Mouse (Mus musculus): ENCODE measurements around the gene Gm37240. TPM values are rescaled to one million over a fixed set of nuclear protein-coding genes. Genes with fewer than 3 reads are reported as not detected.

The Gm37240 gene
- total RNA-seq, 1 experiment, result 1.2 TPM

- H3K4me3 ChIP-seq (ENCODE audit: insufficient read depth in 1 of 2, low read depth in 1 of 2, low read length in 2 of 2, poor library complexity in 1 of 2, severe bottlenecking in 1 of 2), result no peak overlapping the region
- H3K4me1 ChIP-seq (ENCODE audit: control insufficient read depth in 2 of 2, insufficient read depth in 2 of 2, low read length in 2 of 2, poor library complexity in 1 of 2), result peaks cover 0 to 4% of the 10 kb centered on the region in 2 experiments; a peak in 1 of 4 replicates
- no peak overlapping the region for H3K27ac ChIP-seq (ENCODE audit: insufficient read depth, low read depth, low read length, poor library complexity, severe bottlenecking)
- DNase-seq (ENCODE audit: low read depth, low spot score), result no peak
- H3K9me3 ChIP-seq (ENCODE audit: control insufficient read depth, insufficient read depth, low read depth, low read length), result no peaks in the 10 kb centered on the region
- H3K9ac ChIP-seq (ENCODE audit: insufficient read depth, low read depth, low read length, poor library complexity, severe bottlenecking), result no peak overlapping the region
- no peak for TF ChIP-seq MAFK (IDR thresholded peaks at IDR 0.05; ENCODE audit: insufficient read depth, low read depth, low read length)
- no peak for TF ChIP-seq CHD2 (IDR thresholded peaks at IDR 0.05; ENCODE audit: low read depth, low read length)
- no peak for TF ChIP-seq ZC3H11A (IDR thresholded peaks at IDR 0.05; ENCODE audit: borderline replicate concordance, low read depth, low read length)
- TF ChIP-seq ZNF384 (IDR thresholded peaks at IDR 0.05; ENCODE audit: low read depth, low read length), result no peak
- no peak for TF ChIP-seq HCFC1 (IDR thresholded peaks at IDR 0.05; ENCODE audit: borderline replicate concordance, insufficient read depth, low read length)
- no peaks in the 10 kb centered on the region for H3K36me3 ChIP-seq (ENCODE audit: control insufficient read depth, insufficient read depth, low read length, poor library complexity, severe bottlenecking)
- in situ Hi-C loops (cut with MboI; ENCODE audit: low sequenced_read_pairs in 2 of 2, unreplicated experiment in 2 of 2), result no loop called here
These were observed 1049.3 kb downstream of the Gm37240 start for GRCm38 (mm10) chr3:84837984-84838383.

GRCm38 (mm10) chr3:84836029-84836428 is 1051.3 kb downstream of the Gm37240 start:
- DNase-seq (ENCODE audit: low read depth, low spot score), result no peak
- in situ Hi-C loops (cut with MboI; ENCODE audit: low sequenced_read_pairs in 2 of 2, unreplicated experiment in 2 of 2), result no loop called here

GRCm38 (mm10) chr3:84829366-84829765 is 1058.0 kb downstream of the Gm37240 start:
- H3K36me3 ChIP-seq (ENCODE audit: control insufficient read depth, insufficient read depth, low read length, poor library complexity, severe bottlenecking), result no peaks in the 10 kb centered on the region
- H3K9me3 ChIP-seq (ENCODE audit: control insufficient read depth, insufficient read depth, low read depth, low read length), result no peaks in the 10 kb centered on the region
- DNase-seq (ENCODE audit: low read depth, low spot score), result no peak
- TF ChIP-seq CHD2 (IDR thresholded peaks at IDR 0.05; ENCODE audit: low read depth, low read length) (no peak), MAFK (IDR thresholded peaks at IDR 0.05; ENCODE audit: insufficient read depth, low read depth, low read length) (no peak), HCFC1 (IDR thresholded peaks at IDR 0.05; ENCODE audit: borderline replicate concordance, insufficient read depth, low read length) (no peak), ZC3H11A (IDR thresholded peaks at IDR 0.05; ENCODE audit: borderline replicate concordance, low read depth, low read length) (no peak), ZNF384 (IDR thresholded peaks at IDR 0.05; ENCODE audit: low read depth, low read length) (no peak)
- in situ Hi-C loops (cut with MboI; ENCODE audit: low sequenced_read_pairs in 2 of 2, unreplicated experiment in 2 of 2), result no loop called here
- no peak overlapping the region for H3K27ac ChIP-seq (ENCODE audit: insufficient read depth, low read depth, low read length, poor library complexity, severe bottlenecking)
- H3K4me1 ChIP-seq (ENCODE audit: control insufficient read depth in 2 of 2, insufficient read depth in 2 of 2, low read length in 2 of 2, poor library complexity in 1 of 2), result peaks cover 2 to 7% of the 10 kb centered on the region in 2 experiments; a peak in 2 of 4 replicates
- no peak overlapping the region for H3K9ac ChIP-seq (ENCODE audit: insufficient read depth, low read depth, low read length, poor library complexity, severe bottlenecking)
- H3K4me3 ChIP-seq (ENCODE audit: insufficient read depth in 1 of 2, low read depth in 1 of 2, low read length in 2 of 2, poor library complexity in 1 of 2, severe bottlenecking in 1 of 2), result no peak overlapping the region

More at GRCm38 (mm10) chr3:84836029-84836428, 1051.3 kb downstream of the Gm37240 start:
- Histone ChIP-seq H3K9me3 (ENCODE audit: control insufficient read depth, insufficient read depth, low read depth, low read length) (no peaks in the 10 kb centered on the region), H3K27ac (ENCODE audit: insufficient read depth, low read depth, low read length, poor library complexity, severe bottlenecking) (no peak overlapping the region), H3K36me3 (ENCODE audit: control insufficient read depth, insufficient read depth, low read length, poor library complexity, severe bottlenecking) (no peaks in the 10 kb centered on the region), H3K4me3 (ENCODE audit: insufficient read depth in 1 of 2, low read depth in 1 of 2, low read length in 2 of 2, poor library complexity in 1 of 2, severe bottlenecking in 1 of 2) (no peak overlapping the region), H3K4me1 (ENCODE audit: control insufficient read depth in 2 of 2, insufficient read depth in 2 of 2, low read length in 2 of 2, poor library complexity in 1 of 2) (peaks cover 0 to 4% of the 10 kb centered on the region in 2 experiments; a peak in 1 of 4 replicates), H3K9ac (ENCODE audit: insufficient read depth, low read depth, low read length, poor library complexity, severe bottlenecking) (no peak overlapping the region)
- no peak for TF ChIP-seq ZC3H11A (IDR thresholded peaks at IDR 0.05; ENCODE audit: borderline replicate concordance, low read depth, low read length)
- no peak for TF ChIP-seq CHD2 (IDR thresholded peaks at IDR 0.05; ENCODE audit: low read depth, low read length)
- no peak for TF ChIP-seq ZNF384 (IDR thresholded peaks at IDR 0.05; ENCODE audit: low read depth, low read length)

- Histone ChIP-seq H3K9me3 (ENCODE audit: control insufficient read depth, insufficient read depth, low read depth, low read length) (no peaks in the 10 kb centered on the region), H3K27ac (ENCODE audit: insufficient read depth, low read depth, low read length, poor library complexity, severe bottlenecking) (no peak overlapping the region), H3K9ac (ENCODE audit: insufficient read depth, low read depth, low read length, poor library complexity, severe bottlenecking) (no peak overlapping the region), H3K4me1 (ENCODE audit: control insufficient read depth in 2 of 2, insufficient read depth in 2 of 2, low read length in 2 of 2, poor library complexity in 1 of 2) (peaks cover 2 to 9% of the 10 kb centered on the region in 2 experiments; a peak in 2 of 4 replicates), H3K4me3 (ENCODE audit: insufficient read depth in 1 of 2, low read depth in 1 of 2, low read length in 2 of 2, poor library complexity in 1 of 2, severe bottlenecking in 1 of 2) (no peak overlapping the region), H3K36me3 (ENCODE audit: control insufficient read depth, insufficient read depth, low read length, poor library complexity, severe bottlenecking) (no peaks in the 10 kb centered on the region)
- DNase-seq (ENCODE audit: low read depth, low spot score), result no peak
- in situ Hi-C loops (cut with MboI; ENCODE audit: low sequenced_read_pairs in 2 of 2, unreplicated experiment in 2 of 2), result no loop called here
- TF ChIP-seq ZNF384 (IDR thresholded peaks at IDR 0.05; ENCODE audit: low read depth, low read length), result no peak
These were observed 1059.7 kb downstream of the Gm37240 start for GRCm38 (mm10) chr3:84827617-84828016.

GRCm38 (mm10) chr3:84826938-84827337 is 1060.4 kb downstream of the Gm37240 start:
- in situ Hi-C loops (cut with MboI; ENCODE audit: low sequenced_read_pairs in 2 of 2, unreplicated experiment in 2 of 2), result no loop called here
- peaks cover 2 to 9% of the 10 kb centered on the region in 2 experiments; a peak in 2 of 4 replicates for H3K4me1 ChIP-seq (ENCODE audit: control insufficient read depth in 2 of 2, insufficient read depth in 2 of 2, low read length in 2 of 2, poor library complexity in 1 of 2)
- peak overlapping the region; percentile 2; the same call in 1 of the 2 replicates for H3K27ac ChIP-seq (ENCODE audit: insufficient read depth, low read depth, low read length, poor library complexity, severe bottlenecking)
- no peaks in the 10 kb centered on the region for H3K36me3 ChIP-seq (ENCODE audit: control insufficient read depth, insufficient read depth, low read length, poor library complexity, severe bottlenecking)
- no peaks in the 10 kb centered on the region for H3K9me3 ChIP-seq (ENCODE audit: control insufficient read depth, insufficient read depth, low read depth, low read length)
- no peak overlapping the region for H3K9ac ChIP-seq (ENCODE audit: insufficient read depth, low read depth, low read length, poor library complexity, severe bottlenecking)
- H3K4me3 ChIP-seq (ENCODE audit: insufficient read depth in 1 of 2, low read depth in 1 of 2, low read length in 2 of 2, poor library complexity in 1 of 2, severe bottlenecking in 1 of 2), result no peak overlapping the region
- no peak for DNase-seq (ENCODE audit: low read depth, low spot score)
- TF ChIP-seq ZNF384 (IDR thresholded peaks at IDR 0.05; ENCODE audit: low read depth, low read length), result peak; percentile 79
- no peak for TF ChIP-seq ZC3H11A (IDR thresholded peaks at IDR 0.05; ENCODE audit: borderline replicate concordance, low read depth, low read length)
- no peak for TF ChIP-seq MAFK (IDR thresholded peaks at IDR 0.05; ENCODE audit: insufficient read depth, low read depth, low read length)

Measured in ES-E14 (cell line).